Mouse (Mus musculus) limb, embryonic 14.5 days (tissue): ENCODE measurements around the gene Ogg1. TPM values are rescaled to one million over a fixed set of nuclear protein-coding genes. Genes with fewer than 3 reads are reported as not detected.

Source experiments
- ATAC-seq: fragments of 200-750 bp; cut with Nextera tagmentation; 2 replicates; pipeline ENCODE4 v1.8.0; 2017; ENCODE audit warnings: low read depth, moderate number of reproducible peaks, moderate TSS enrichment; ENCODE audit not compliant: low FRiP score
- DNase-seq: peaks from one replicate; pipeline ENCODE4 v3.0.0-alpha.2; 2015; ENCODE audit warnings: low spot score
- H3K27ac ChIP-seq: fragments of 300-500 bp; sonication (generic); replicated peaks from 2 replicates; pipeline ENCODE4 v1.5.1; 2014; ENCODE audit warnings: low read depth, mild to moderate bottlenecking, low read length, moderate library complexity, mixed read lengths
- H3K27me3 ChIP-seq: fragments of 300-500 bp; sonication (generic); 2 replicates; pipeline ENCODE4 v1.6.1; 2014; ENCODE audit warnings: low read length, mixed read lengths; ENCODE audit not compliant: control insufficient read depth, insufficient read depth
- H3K36me3 ChIP-seq: fragments of 300-500 bp; sonication (generic); 2 replicates; pipeline ENCODE4 v1.6.1; 2014; ENCODE audit warnings: mild to moderate bottlenecking, low read length, moderate library complexity, mixed read lengths; ENCODE audit not compliant: control insufficient read depth, insufficient read depth
- H3K4me1 ChIP-seq: fragments of 300-500 bp; sonication (generic); 2 replicates; pipeline ENCODE4 v1.6.1; 2014; ENCODE audit warnings: antibody characterized with exemption, low read length, mixed read lengths; ENCODE audit not compliant: control insufficient read depth, insufficient read depth
- H3K4me2 ChIP-seq: fragments of 300-500 bp; sonication (generic); replicated peaks from 2 replicates; pipeline ENCODE4 v1.6.1; 2014; ENCODE audit warnings: low read depth, mild to moderate bottlenecking, low read length, moderate library complexity; ENCODE audit not compliant: severe bottlenecking
- H3K4me3 ChIP-seq: fragments of 300-500 bp; sonication (generic); replicated peaks from 2 replicates; pipeline ENCODE4 v1.5.1; 2014; ENCODE audit warnings: low read length
- H3K9ac ChIP-seq: fragments of 300-500 bp; sonication (generic); 2 replicates; pipeline ENCODE4 v1.6.1; 2014; ENCODE audit warnings: mild to moderate bottlenecking, low read depth, low read length, moderate library complexity; ENCODE audit not compliant: severe bottlenecking
- H3K9me3 ChIP-seq: fragments of 300-500 bp; sonication (generic); 2 replicates; pipeline ENCODE4 v1.6.1; 2016; ENCODE audit warnings: low read length; ENCODE audit not compliant: control insufficient read depth
- POLR2A ChIP-seq: fragments of 200-500 bp; IDR thresholded peaks from 2 replicates; pipeline ENCODE4 v1.8.0; 2012; ENCODE audit warnings: inconsistent platforms, mild to moderate bottlenecking, moderate library complexity, borderline replicate concordance; ENCODE audit not compliant: insufficient read depth, insufficient read length; ENCODE audit errors: extremely low read depth
- WGBS: fragments of 180-500 bp; shearing (Covaris S2); extraction: QIAGEN DNeasy Blood & Tissue Kit; methylation state at CpG from one replicate; pipeline ENCODE4 v1.1.7; 2014; 5-methylcytosine and 5-hydroxymethylcytosine counted together
- polyA plus RNA-seq, 2 experiments: library from polyadenylated mRNA; depleted of rRNA in 1 of 2; stranded (reverse) in 1 of 2; unstranded in 1 of 2; fragments of >200 nt; fragmentation: Nextera tagmentation in 1 of 2; extraction: Ambion mirVana in 1 of 2; gene quantifications; 2 replicates each; pipeline versions ENCODE4 v1.2.1 to v1.2.3; 2012 to 2014

The Ogg1 gene
- polyA plus RNA-seq, 2 experiments: 11.1 to 22.6 TPM

GRCm38 (mm10) chr6:113361476-113361875 is 34.7 kb downstream of the Ogg1 start:
- WGBS: 79% methylated on average over 4 of the region's 4 CpGs

DNA sequence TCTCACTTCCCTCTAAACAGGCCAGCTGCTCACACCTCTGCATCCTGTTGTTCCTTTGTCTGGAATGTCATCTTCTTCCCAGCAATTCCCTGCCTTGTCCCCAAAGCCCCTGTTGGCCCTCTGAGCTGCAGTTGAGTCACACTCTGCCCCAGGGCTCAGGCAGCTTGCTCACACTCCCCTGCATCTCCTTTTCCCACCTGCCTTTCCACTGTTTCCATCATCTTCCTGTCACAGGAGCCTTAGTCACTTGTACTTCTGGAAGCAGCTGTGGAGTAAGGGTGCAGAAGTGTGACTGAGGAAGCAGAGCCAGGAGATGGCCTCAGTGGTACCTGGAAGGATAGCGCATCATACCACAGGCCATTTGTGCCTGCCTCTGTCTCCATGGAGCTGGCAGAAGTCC is 35.5 kb downstream of the Ogg1 start:
- Histone ChIP-seq H3K36me3 (peaks cover 10% of the 10 kb centered on the region), H3K4me2 (no peak overlapping the region), H3K4me1 (no peaks in the 10 kb centered on the region), H3K9me3 (no peaks in the 10 kb centered on the region), H3K4me3 (no peak overlapping the region), H3K27ac (no peak overlapping the region), H3K9ac (no peak overlapping the region), H3K27me3 (no peaks in the 10 kb centered on the region)
- DNase-seq (no peak), ATAC-seq (no peak)
- TF ChIP-seq POLR2A: no peak
- WGBS: 100% methylated on average over 1 of the region's 1 CpGs

More at GRCm38 (mm10) chr6:113361476-113361875, 34.7 kb downstream of the Ogg1 start:
- Histone ChIP-seq H3K4me1 (no peaks in the 10 kb centered on the region), H3K27me3 (no peaks in the 10 kb centered on the region), H3K27ac (no peak overlapping the region), H3K36me3 (peaks cover 3% of the 10 kb centered on the region; the same call in 1 of the 2 replicates), H3K9ac (no peak overlapping the region), H3K9me3 (no peaks in the 10 kb centered on the region), H3K4me2 (no peak overlapping the region), H3K4me3 (no peak overlapping the region)
- no peak for TF ChIP-seq POLR2A
- DNase-seq (no peak), ATAC-seq (no peak)

DNA sequence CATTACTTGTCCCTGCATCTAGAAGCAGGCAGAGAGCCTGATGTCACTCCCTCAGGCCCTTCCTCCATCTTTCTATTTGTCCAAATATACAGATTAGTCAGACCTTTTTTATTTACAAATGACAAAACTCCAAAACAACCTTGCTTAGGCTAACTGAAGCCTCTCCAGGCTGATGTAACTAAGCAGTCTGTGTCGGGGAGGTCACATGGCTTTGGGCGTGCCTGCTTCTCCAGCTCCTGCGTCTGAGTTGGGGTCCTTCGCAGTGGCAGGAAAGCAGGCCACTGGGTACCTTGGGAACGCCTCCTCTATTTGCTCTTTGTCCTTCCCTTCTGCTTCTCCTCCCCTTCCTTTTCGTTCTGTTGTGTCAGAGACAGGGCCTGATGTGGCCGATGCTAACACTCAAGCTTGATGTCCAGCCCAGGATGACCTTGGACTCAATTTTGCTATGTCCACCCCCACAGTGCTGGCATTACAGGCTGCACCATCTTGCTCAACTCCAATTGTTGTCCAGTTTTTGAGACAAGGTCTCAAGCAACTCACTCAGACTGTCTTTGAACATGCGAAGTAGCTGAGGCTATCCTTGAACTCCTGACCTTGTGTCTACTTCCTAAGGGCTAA is 37.9 kb downstream of the Ogg1 start:
- H3K4me2 ChIP-seq: no peak overlapping the region
- WGBS: 71% methylated on average over 8 of the region's 8 CpGs

DNA sequence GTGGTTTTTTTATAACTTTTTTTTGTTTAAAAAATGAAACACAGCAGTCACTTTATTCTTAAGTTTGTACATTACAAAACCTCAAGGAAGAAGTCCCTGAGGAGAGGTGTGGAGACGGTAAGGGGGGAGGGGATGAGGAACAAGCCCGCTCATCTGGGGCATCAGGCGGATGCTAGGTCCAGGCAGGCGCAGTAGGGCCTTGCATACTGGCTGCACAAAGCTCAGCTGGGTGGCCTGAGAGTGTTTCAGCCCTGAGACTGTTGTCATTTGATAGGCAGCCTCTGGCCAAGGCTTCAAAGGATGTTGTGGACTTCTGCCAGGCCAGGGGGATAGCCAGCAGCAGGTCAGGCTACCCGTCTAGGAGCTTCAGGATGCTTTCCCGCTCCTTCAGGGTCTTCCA is 39.9 kb downstream of the Ogg1 start:
- no peak overlapping the region for H3K27ac ChIP-seq
- no peak for TF ChIP-seq POLR2A
- H3K4me1 ChIP-seq: no peaks in the 10 kb centered on the region
- ATAC-seq: no peak
- no peaks in the 10 kb centered on the region for H3K9me3 ChIP-seq
- no peak overlapping the region for H3K4me2 ChIP-seq
- H3K4me3 ChIP-seq: no peak overlapping the region
- WGBS: 87% methylated on average over 6 of the region's 6 CpGs
- peaks cover 51% of the 10 kb centered on the region for H3K36me3 ChIP-seq
- no peak for DNase-seq
- no peaks in the 10 kb centered on the region for H3K27me3 ChIP-seq
- no peak overlapping the region for H3K9ac ChIP-seq

More for the DNA sequence above, 37.9 kb downstream of the Ogg1 start:
- Histone ChIP-seq H3K4me1 (no peaks in the 10 kb centered on the region), H3K36me3 (peaks cover 30% of the 10 kb centered on the region), H3K4me3 (no peak overlapping the region), H3K27me3 (no peaks in the 10 kb centered on the region), H3K27ac (no peak overlapping the region), H3K9ac (no peak overlapping the region), H3K9me3 (no peaks in the 10 kb centered on the region)
- ATAC-seq (no peak), DNase-seq (no peak)
- no peak for TF ChIP-seq POLR2A

- no peak overlapping the region for H3K4me3 ChIP-seq
- H3K27me3 ChIP-seq: no peaks in the 10 kb centered on the region
- peaks cover 60% of the 10 kb centered on the region for H3K36me3 ChIP-seq
- H3K4me2 ChIP-seq: no peak overlapping the region
- no peak overlapping the region for H3K9ac ChIP-seq
- H3K27ac ChIP-seq: no peak overlapping the region
- DNase-seq: no peak
- no peaks in the 10 kb centered on the region for H3K9me3 ChIP-seq
- 100% methylated on average over 1 of the region's 1 CpGs for WGBS
- ATAC-seq: no peak
- no peaks in the 10 kb centered on the region for H3K4me1 ChIP-seq
- no peak for TF ChIP-seq POLR2A
Observed at GRCm38 (mm10) chr6:113367574-113367973, 40.8 kb downstream of the Ogg1 start.

DNA sequence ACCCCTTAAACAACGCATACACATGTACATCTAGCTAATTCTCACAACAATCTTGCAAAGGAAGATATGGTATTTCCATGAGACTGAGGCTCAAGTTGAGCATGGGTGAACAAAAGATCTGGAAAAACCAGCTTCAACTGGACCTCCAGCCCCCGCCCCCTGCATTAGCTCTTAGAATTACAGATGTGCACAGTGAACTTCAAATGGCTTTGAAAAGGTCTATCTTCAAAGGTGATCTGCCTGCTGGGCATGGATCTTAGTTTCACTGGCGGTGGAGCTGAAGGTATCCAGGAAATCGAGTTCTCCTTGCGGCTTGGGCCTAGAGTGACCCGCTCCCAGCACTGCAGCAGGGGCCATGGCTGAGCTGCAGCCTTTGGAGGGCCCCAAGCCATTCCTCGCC is 41.4 kb downstream of the Ogg1 start:
- H3K9ac ChIP-seq: no peak overlapping the region
- no peaks in the 10 kb centered on the region for H3K9me3 ChIP-seq
- H3K4me1 ChIP-seq: no peaks in the 10 kb centered on the region
- no peak for TF ChIP-seq POLR2A
- ATAC-seq: no peak
- no peaks in the 10 kb centered on the region for H3K27me3 ChIP-seq
- no peak for DNase-seq
- no peak overlapping the region for H3K4me3 ChIP-seq
- no peak overlapping the region for H3K4me2 ChIP-seq
- H3K27ac ChIP-seq: no peak overlapping the region
- 84% methylated on average over 7 of the region's 7 CpGs for WGBS
- H3K36me3 ChIP-seq: peaks cover 65% of the 10 kb centered on the region
